ENCODE assay signal across 8 mouse cellular contexts in the genomic region with DNA sequence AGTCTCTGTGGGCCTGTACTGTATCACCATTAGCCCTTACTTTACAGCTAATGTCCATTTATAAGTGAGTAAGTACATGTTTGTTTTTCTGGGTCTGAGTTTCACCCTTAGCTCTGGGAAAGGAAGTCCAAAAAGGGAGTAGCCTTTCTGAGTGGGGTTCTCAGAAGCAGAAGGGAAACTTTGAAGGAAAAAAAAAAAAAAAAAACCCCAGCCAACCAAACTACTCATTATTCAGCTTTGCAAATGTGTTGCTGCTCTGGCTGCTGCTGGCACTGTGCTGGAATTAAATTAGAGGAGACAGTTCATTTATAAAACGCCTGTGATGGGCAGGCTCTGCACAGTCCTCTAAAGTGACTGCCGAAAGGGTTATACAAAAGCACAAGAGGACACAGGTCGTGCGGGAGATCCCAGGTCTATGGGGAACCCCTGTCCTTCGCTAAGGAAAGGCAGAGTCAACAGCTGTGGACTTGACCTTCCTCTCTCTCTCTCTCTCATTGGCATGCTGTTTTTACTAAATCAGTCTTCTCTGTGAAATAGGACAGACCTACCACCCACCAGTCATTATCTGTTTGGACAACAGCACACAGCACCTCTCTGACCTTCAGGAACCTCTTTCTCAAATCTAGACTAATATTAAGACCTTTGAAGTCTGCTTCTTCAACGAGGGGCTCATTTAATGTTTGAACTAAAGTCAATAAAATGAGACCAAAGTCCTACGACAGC.
DNase-seq lines count a peak whose midpoint lies in the region; ATAC-seq and TF ChIP-seq lines count a peak whose summit lies in the region.

No protein-coding gene starts in this region.

- DNase-seq in kidney, adult 9 months, result no peak
- peak; percentile 52 for DNase-seq in hindbrain, embryonic 14.5 days (ENCODE audit: low spot score)
- DNase-seq in lung, postnatal 0 days (ENCODE audit: low spot score), result peak; percentile 69
- DNase-seq in telencephalon, adult 2 months (ENCODE audit: low read depth, low spot score), result peak; percentile 53
- no peak for DNase-seq in gastrocnemius, adult 18-20 months (ENCODE audit: low spot score)
- DNase-seq in cerebellum, adult 11 months, result no peak

- no peak overlapping the region for H3K4me2 ChIP-seq in kidney, embryonic 16.5 days (replicated peaks; ENCODE audit: low read depth, low read length)
- H3K4me2 ChIP-seq in hindbrain, embryonic 14.5 days (replicated peaks), result no peak overlapping the region
- no peak overlapping the region for H3K4me2 ChIP-seq in lung, postnatal 0 days (replicated peaks; ENCODE audit: low read depth, low read length)

- no peak overlapping the region for H3K4me3 ChIP-seq in kidney, embryonic 16.5 days (ENCODE audit: low read length)
- H3K4me3 ChIP-seq in hindbrain, embryonic 14.5 days (replicated peaks; ENCODE audit: low read length), result no peak overlapping the region
- no peak overlapping the region for H3K4me3 ChIP-seq in lung, postnatal 0 days (ENCODE audit: low read depth, low read length)

- peak; percentile 15; the same call in 1 of the 2 replicates for TF ChIP-seq EP300 in lung, postnatal 0 days (IDR thresholded peaks at IDR 0.05)

- H3K27ac ChIP-seq in kidney, embryonic 16.5 days (ENCODE audit: low read length), result peak overlapping the region; percentile 19; the same call in 1 of the 2 replicates
- H3K27ac ChIP-seq in hindbrain, embryonic 14.5 days, result peak overlapping the region; percentile 64; the same call in 1 of the 2 replicates
- peak overlapping the region; percentile 16 for H3K27ac ChIP-seq in lung, postnatal 0 days (ENCODE audit: low read length)

- no peaks in the 10 kb centered on the region for H3K36me3 ChIP-seq in kidney, embryonic 16.5 days (ENCODE audit: insufficient read depth, low read length)
- no peaks in the 10 kb centered on the region for H3K36me3 ChIP-seq in hindbrain, embryonic 14.5 days (replicated peaks; ENCODE audit: control insufficient read depth, insufficient read depth)
- no peaks in the 10 kb centered on the region for H3K36me3 ChIP-seq in lung, postnatal 0 days (ENCODE audit: insufficient read depth, low read length)

- peaks cover 30% of the 10 kb centered on the region for H3K4me1 ChIP-seq in kidney, embryonic 16.5 days (ENCODE audit: insufficient read depth, low read length)
- peaks cover 17% of the 10 kb centered on the region for H3K4me1 ChIP-seq in hindbrain, embryonic 14.5 days (replicated peaks; ENCODE audit: control insufficient read depth, insufficient read depth, low read length)
- H3K4me1 ChIP-seq in lung, postnatal 0 days (ENCODE audit: insufficient read depth, low read depth, low read length), result peaks cover 12% of the 10 kb centered on the region; the same call in 1 of the 2 replicates

- no peak for TF ChIP-seq CTCF in lung, postnatal 0 days (IDR thresholded peaks at IDR 0.05)

- peak; percentile 49 for ATAC-seq in kidney, embryonic 16.5 days (ENCODE audit: low FRiP score, low TSS enrichment)
- ATAC-seq in activated CD4-positive, CD25-positive, alpha-beta regulatory T cell, adult 4 months, result peak; percentile 15
- ATAC-seq in hindbrain, embryonic 14.5 days (ENCODE audit: low FRiP score), result peak; percentile 74
- ATAC-seq in lung, postnatal 0 days, result peak; percentile 40

- H3K27me3 ChIP-seq in kidney, embryonic 16.5 days (ENCODE audit: insufficient read depth, low read length), result no peaks in the 10 kb centered on the region
- no peaks in the 10 kb centered on the region for H3K27me3 ChIP-seq in hindbrain, embryonic 14.5 days (ENCODE audit: control insufficient read depth, insufficient read depth, low read length)
- H3K27me3 ChIP-seq in lung, postnatal 0 days (replicated peaks; ENCODE audit: insufficient read depth, low read length), result no peaks in the 10 kb centered on the region

- no peaks in the 10 kb centered on the region for H3K9me3 ChIP-seq in kidney, embryonic 16.5 days (ENCODE audit: low read length)
- no peaks in the 10 kb centered on the region for H3K9me3 ChIP-seq in hindbrain, embryonic 14.5 days (ENCODE audit: control insufficient read depth, low read length)
- no peaks in the 10 kb centered on the region for H3K9me3 ChIP-seq in lung, postnatal 0 days (ENCODE audit: low read length)

- no peak overlapping the region for H3K9ac ChIP-seq in kidney, embryonic 16.5 days (replicated peaks; ENCODE audit: low read length)
- no peak overlapping the region for H3K9ac ChIP-seq in hindbrain, embryonic 14.5 days
- no peak overlapping the region for H3K9ac ChIP-seq in lung, postnatal 0 days (replicated peaks; ENCODE audit: low read depth)

- 49% methylated on average over 7 of the region's 7 CpGs for WGBS in kidney, embryonic 16.5 days
- WGBS in hindbrain, embryonic 14.5 days, result 27% methylated on average over 7 of the region's 7 CpGs
- WGBS in lung, postnatal 0 days, result 24% methylated on average over 7 of the region's 7 CpGs

Comparison
In these comparisons a context has a peak if more than half of its experiments do, and no peak if none do; other contexts are left out.
1. ATAC-seq: peak in every context shown above with its lines; median percentile 74 in hindbrain, embryonic 14.5 days; 49 in kidney, embryonic 16.5 days; 40 in lung, postnatal 0 days; 15 in activated CD4-positive, CD25-positive, alpha-beta regulatory T cell, adult 4 months.
2. DNase-seq: peak in hindbrain, embryonic 14.5 days (single experiment), lung, postnatal 0 days (single experiment) and telencephalon, adult 2 months (single experiment); none in kidney, adult 9 months (single experiment), gastrocnemius, adult 18-20 months (single experiment) and cerebellum, adult 11 months (single experiment).
3. Peak in every context shown above with its lines, with median percentiles within 50 percentile points of each other: H3K27ac ChIP-seq.